Mouse (Mus musculus): ENCODE measurements around the gene Dhx37. TPM values are rescaled to one million over a fixed set of nuclear protein-coding genes. Genes with fewer than 3 reads are reported as not detected.
A peak's percentile ranks its signal among the peaks of the same experiment; 100 is the strongest.

Gene Dhx37
- 10 to 100 TPM; 11.2 to 11.7 TPM for total RNA-seq (2021)

DNA sequence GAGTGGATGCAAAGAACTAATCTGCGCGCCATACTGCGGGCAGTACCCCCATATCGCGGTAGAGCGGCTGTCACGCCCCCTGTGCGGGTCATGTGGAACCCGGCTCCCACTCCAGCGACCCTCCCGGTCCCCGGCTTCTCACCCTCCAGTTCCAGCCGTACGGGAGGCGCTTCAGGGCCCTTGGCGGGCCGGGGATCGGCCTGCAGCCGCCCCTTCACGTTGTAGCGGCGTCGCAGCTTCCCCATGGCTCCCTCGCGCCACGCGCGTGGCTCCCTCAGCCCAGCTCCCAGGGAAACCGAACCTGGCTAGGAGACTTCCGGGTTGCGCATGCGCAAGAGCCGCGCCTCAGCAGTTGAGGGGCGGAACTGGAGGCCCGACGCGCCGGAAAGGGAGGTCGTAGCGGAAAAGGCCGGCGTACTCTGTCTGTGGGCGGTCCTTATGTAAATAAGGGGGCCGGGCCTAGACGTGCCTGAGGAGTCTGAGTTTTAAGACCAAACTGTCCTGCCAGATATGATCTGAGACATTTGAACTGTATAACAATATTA is at the start of gene Dhx37:
Dhx37 (minus strand) TSS at position 329 of the 545 bp plus-strand sequence.
- intact Hi-C loops (cut with DNase I) = no loop called here
- peak; percentile 91 for DNase-seq (ENCODE audit: low spot score in 2 of 2)

DNA sequence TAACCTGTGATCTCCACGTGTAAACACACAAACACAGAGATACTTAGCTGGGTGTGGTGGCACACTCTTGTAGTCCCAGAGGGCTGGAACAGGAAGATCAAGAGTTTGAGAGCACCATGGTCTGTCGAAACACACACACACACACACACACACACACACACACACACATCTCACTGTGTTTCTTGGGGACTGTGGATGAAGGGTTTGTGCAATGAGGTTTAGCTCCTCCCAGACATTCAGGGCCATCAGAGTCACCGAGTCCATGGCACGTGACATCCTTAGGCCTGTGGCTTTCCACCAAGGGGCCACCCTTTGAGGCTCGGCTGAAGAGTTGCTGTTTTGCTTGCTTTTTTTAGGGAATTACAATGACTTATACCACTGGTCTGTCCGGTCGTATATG is 48.6 kb upstream of the Dhx37 start:
- no peak for DNase-seq (ENCODE audit: low spot score in 2 of 2)
- intact Hi-C loops (cut with DNase I) = no loop called here

DNA sequence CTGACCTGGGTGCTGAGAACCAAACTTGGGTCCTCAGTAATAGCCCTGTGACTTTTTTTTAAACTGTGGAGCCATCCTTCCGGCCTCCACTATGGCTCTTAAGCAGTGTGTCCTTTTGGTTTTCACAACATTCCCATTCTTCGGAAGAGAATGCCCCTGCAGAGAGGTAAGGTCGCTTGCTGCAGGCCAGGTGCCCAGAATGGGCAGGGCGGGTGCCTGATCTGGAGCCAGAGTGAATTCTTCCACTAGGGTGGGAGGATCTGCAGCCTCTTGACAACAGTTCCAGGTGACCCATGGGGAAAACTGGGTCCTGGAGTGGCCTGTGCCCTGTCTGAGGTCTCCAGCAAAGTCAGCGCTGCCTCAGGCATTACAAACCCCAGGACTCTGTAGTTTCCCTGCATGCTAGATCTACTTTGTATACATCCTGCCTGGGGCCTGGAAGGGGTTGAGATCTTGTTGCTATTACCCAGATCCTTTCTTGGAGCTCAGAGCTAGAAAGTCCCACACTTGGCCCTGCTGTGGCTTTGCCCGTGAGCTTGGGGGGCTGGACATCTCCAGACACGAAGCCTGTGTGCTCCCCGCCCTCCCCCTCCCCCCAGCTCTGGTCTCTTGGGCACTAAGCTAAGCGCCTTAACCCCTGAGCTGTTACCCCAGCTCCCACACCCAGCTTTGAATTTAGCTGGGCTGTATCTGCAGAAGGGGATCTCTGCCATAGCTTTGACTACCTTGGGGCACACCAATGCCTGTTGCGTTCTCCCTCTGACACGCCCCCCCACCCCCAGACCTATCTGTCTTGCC is 46.7 kb upstream of the Dhx37 start:
- no peak for DNase-seq (ENCODE audit: low spot score in 2 of 2)
- intact Hi-C loops (cut with DNase I) = no loop called here

DNA sequence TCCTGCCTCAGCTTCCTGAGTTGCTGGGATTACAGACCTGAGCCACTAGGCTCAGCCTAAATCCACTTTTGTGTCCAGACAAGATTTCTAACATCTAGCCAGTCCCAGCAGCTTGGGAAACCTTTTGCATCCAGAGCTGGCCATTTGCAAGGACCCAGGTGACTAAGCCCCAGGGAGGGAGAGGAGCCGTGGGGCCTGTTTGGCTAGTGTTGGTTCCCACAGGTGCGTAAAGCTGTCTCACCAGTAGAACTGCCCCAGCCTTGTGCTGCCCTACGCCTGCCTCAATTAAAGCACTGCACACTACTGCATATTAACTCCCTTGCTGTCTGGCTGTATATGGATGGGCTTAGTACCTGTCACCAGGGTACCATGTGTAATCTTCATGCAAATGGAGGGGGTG is 45.5 kb upstream of the Dhx37 start:
- intact Hi-C loops (cut with DNase I) = no loop called here
- DNase-seq (ENCODE audit: low spot score in 2 of 2) = no peak

DNA sequence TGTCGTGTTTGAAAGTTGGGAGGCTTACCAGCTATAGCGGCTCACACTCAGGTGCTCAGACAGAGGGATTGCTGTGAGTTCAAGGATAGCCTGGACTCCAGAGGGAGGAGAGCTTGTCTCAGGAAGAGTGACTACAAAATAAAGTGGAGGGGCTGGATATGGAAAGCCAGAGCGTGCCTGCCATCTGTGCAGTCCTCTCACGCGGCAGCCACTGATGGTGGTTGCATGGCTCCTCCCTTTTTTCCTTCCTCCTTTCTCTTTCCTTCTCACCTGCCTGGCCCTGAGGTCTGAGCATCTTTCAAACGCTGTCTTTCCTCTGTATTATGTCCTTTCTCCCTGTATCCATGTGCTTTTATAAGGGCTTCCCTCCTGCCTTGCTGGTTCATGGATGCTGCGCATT is 44.1 kb upstream of the Dhx37 start:
- DNase-seq (ENCODE audit: low spot score in 2 of 2) = no peak
- intact Hi-C loops (cut with DNase I) = no loop called here

DNA sequence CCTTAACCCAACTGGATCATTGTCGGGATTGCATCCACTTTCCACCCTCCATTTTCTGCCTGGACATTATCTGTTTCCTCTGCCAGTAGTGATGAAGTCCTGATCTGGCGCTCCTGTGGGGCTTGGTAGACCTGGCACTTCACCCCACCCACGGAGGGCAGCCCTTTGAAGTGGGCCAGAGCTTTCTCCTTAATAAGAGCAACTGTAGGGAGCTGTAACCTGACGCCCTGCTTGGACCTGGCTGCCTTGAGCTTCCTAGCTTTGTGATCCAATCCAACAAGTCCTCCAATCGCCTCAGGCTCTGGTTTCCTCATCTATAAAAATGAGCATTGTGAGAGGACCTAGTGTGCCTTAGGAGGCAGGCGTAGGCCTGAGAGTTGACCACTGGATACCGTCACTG is 43.6 kb upstream of the Dhx37 start:
- intact Hi-C loops (cut with DNase I) = no loop called here
- no peak for DNase-seq (ENCODE audit: low spot score in 2 of 2)

DNA sequence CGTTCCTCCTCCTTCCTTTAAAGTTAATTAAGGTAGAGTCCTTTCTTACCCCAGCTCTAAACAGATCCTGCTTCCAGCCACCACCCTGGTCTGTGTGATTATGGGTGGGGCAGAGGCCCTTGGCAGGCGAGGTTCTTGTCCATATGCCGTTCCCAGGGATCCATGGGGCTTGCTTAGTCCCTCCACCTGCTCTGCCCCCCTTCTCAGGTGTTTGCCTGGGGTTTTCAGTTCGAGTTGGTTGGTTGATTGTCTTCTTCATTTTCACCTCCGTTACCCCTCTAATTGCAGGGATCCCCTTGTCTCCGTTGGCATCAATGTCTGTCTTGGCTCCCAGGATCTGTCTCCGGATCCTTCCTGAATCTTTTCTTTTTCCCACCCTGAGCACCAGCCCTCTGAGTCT is 42.9 kb upstream of the Dhx37 start:
- no peak for DNase-seq (ENCODE audit: low spot score in 2 of 2)
- intact Hi-C loops (cut with DNase I) = no loop called here

DNA sequence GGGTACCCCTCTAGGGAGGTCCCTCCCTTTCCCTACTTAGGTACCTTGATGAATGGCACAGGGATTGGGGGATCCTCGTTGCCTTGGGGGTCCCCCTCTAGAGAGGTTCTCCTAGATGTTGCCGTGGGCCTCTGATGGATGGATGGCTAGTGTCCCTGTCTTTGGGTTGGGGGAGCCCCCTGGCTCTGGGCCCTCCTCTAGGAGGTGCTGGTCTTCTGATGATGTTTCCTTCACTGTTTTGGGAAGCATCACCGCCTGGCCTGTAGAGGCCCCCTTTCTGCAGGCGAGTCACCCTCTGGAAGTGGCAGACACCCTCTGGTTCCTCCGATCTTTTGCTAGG is 42.3 kb upstream of the Dhx37 start:
- DNase-seq (ENCODE audit: low spot score in 2 of 2) = peak; percentile 41 to 46
- intact Hi-C loops (cut with DNase I) = no loop called here

DNA sequence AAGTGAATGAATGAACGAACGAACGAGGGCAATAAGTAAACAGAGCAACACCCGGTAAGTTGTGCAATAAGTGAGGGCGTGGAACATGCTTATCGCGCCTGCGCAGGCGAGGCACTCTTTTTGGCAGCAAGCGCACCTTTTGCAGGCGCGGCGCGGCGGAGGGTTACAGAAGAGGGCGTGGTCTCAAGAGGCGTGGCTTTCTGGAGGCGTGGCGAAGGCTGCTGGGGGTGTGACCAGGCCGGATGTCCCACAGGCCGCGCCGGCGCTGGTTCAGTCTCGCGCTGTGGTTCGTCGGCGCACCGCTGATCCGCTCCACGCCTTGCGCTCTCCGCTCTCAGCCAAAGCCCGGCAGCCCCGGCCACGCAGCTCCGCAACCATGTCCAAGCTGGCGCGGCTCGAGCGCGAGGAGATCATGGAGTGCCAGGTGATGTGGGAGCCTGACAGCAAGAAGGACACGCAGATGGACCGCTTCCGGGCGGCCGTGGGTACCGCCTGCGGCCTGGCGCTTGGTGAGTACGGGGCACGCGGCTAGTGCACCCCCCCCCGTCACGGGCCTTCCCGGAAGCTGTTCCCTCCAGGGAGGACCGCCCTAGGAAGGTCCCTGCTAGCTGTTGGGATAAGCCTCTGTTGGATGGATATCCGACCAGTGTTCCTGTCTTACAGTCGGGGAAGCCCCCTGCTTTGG is 41.8 kb upstream of the Dhx37 start, which contains the start of gene Aacs:
Aacs (plus strand) TSS at position 214 of the 685 bp plus-strand sequence.
- intact Hi-C loops (cut with DNase I) = loop anchor here (1.0 kb wide), 1 partner anchor 10 kb away; no protein-coding TSS in a partner anchor
- DNase-seq (ENCODE audit: low spot score in 2 of 2) = peak; percentile 98

DNA sequence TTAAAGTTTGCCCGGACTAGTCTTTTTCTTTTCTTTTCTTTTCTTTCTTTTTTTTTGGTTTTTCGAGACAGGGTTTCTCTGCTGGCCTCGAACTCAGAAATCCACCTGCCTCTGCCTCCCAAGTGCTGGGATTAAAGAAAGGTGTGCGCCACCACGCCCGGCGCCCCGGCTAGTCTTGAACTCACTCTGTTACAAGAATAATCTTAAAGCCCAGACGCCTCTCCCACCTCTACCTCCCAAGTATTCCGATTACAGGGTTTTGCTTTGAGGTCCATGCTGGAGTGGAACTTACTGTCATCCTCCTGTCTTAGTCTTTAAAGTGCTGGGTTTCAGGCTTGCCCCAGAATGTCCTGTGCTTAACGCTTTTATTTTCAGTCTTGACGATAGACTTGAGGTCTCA is 41.1 kb upstream of the Dhx37 start:
- intact Hi-C loops (cut with DNase I) = loop anchor here (1.0 kb wide), 1 partner anchor 10 kb away; no protein-coding TSS in a partner anchor
- DNase-seq (ENCODE audit: low spot score in 2 of 2) = no peak

DNA sequence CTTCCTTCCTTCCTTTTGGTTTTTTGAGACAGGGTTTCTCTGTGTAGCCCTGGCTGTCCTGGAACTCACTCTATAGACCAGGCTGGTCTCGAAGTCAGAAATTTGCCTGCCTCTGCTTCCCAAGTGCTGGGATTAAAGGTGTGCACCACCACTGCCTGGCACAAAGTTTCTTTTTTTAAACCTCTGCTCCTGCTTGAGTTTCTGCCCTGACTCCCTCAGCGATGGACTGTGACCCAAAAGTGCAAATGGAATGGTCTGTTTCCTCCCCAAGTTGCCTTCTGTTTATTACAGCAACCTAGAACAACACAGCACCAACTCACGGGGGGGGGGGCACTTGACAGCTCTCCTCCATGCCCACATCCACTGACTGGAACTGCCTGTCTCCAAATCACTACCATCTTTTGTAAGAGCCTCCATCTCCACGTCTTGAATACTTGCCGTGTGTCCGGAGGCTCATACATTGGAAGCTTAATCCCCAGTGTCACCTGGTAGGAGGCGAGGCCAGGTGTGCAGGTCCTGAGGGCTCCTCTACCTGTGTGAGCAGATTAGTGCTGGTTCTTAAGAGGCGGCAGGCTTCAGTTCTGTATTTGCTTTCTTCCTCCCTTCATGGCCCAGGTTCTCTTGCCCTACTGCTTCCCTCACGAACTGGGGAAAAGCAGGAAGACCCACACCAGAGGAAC is 39.0 kb upstream of the Dhx37 start:
- no peak for DNase-seq (ENCODE audit: low spot score in 2 of 2)
- intact Hi-C loops (cut with DNase I) = no loop called here

DNA sequence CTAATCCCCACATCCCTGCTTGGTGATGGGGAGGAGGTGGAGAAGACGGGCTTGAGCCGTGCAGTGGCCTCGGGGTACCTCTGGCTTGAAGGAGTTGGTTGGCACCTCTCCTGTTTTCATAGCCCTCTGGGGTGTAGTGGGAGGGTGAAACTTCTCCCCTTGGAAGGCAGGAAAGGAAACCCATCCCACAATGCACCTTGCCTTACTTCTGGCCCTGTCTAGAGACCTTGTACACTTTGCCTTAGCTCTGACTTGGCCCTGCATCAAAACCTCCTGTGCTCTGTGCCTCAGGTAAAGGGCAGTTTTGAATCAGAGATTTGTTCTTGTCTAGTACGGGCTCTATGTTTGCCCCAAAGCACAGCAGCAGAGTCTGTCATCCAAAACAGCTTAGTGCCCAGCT is 36.8 kb upstream of the Dhx37 start:
- no peak for DNase-seq (ENCODE audit: low spot score in 2 of 2)
- intact Hi-C loops (cut with DNase I) = no loop called here

DNA sequence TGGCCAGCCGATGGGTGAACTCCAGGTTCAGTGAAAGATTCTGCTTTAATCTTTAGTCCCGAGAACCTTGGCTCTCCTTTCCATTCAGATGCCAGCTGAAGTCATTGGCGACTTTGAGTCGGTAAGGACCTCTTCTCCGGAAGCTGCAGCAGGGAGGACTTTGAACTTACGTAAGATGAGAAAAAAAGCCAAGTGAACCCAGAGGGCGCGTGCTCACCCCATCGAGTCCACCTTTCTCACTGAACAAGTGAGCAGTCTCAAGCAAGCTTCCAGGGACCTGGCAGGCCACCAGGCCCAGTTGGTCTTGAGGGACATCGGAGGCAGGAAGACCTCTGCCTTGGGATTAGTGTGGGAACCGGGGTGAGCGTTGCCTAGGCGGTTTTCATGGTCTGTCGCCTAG is 33.3 kb upstream of the Dhx37 start:
- DNase-seq (ENCODE audit: low spot score in 2 of 2) = no peak
- intact Hi-C loops (cut with DNase I) = no loop called here

DNA sequence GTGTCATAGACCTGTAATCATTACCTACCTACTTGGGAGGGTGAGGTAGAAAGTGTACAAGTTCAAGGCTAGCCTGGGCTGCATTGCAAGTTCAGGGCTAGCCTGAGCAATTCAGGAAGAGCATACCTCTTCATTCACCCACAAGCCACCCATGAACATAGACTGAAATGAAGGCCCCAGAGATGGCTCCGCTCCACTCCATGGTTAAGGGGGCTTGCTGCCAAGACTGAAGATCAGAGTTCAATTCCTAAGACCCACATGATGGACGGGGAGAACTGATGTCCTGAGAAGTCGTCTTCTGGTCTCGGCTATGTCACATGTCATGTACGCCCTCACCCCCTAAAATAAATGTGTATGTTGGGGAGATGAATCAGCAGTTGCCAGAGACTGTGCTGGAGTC is 32.6 kb upstream of the Dhx37 start:
- no peak for DNase-seq (ENCODE audit: low spot score in 2 of 2)
- intact Hi-C loops (cut with DNase I) = no loop called here

DNA sequence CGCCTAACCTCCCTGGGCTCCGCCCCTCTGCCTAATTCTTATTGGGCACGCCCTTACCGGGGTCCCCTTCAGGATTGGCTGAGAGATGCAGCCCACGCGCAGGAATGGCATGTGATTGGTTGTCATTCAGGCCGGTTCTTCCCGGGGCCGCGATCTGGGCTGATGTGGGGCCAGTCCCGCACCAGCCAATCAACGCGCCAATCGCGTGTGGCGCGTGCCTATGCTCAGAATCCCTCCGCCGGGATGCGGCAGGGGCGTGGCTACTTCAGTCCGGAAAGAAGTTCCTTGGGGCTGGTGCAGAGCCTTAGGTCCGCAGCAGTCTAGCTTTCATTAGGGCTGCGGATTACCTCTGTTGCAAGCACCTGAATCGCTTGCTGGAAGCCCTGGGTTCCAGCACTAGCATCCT is 31.8 kb upstream of the Dhx37 start:
- DNase-seq (ENCODE audit: low spot score in 2 of 2) = peak; percentile 96 to 97
- intact Hi-C loops (cut with DNase I) = loop anchor here (1.0 kb wide), 1 partner anchor 10 kb away; the partner anchor contains the start of gene Aacs

DNA sequence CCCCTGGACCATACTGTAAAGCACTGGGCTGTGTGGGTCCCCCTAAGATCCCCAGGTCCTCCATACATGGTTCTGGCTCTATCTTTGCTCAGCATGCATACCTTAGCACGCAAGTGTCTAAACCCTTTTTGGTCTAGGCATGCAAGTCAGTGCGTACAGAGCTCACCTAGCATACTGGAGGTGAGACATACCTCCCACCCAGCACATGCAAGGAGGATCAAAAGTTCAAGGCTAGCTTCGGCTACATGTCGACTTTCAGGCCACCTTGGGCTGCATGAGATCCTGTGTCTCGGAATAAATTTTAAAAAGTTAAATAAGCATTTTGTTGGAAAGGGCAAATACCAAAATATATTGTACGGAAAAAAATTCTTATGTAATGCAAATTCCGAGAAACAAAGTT is 31.3 kb upstream of the Dhx37 start:
- intact Hi-C loops (cut with DNase I) = loop anchor here (1.0 kb wide), 1 partner anchor 10 kb away; the partner anchor contains the start of gene Aacs
- no peak for DNase-seq (ENCODE audit: low spot score in 2 of 2)

DNA sequence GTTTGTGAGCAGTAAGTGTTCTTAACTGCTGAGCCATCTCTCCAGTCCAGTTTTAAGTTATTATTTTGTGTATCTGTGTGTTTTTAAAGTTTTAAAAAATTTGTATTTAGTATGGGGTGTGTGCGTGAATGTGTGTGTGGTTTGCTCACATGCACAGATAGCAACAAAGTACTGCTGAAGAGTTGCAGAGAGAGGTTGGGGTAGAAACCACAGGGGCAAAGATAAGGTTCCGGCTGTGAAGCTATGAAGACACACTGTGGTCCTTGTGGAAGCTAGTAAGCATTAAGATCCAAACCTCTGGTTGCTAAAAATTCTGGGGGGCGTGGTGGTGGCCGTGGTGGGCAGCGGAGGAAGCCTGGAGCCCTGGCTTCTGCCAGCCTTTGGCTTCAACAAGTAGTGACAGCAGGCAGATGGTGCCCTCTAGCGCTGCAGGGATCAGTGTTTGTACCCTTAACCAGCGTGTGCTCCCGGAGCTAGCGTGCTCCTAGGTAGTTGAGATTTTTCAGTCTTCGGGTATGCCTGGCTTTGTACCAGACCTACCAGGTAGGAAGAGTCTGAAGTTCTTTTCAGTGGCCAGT is 28.0 kb upstream of the Dhx37 start:
- intact Hi-C loops (cut with DNase I) = loop anchor here (5.0 kb wide), 1 partner anchor 80 kb away; no protein-coding TSS in a partner anchor
- DNase-seq (ENCODE audit: low spot score in 2 of 2) = no peak

DNA sequence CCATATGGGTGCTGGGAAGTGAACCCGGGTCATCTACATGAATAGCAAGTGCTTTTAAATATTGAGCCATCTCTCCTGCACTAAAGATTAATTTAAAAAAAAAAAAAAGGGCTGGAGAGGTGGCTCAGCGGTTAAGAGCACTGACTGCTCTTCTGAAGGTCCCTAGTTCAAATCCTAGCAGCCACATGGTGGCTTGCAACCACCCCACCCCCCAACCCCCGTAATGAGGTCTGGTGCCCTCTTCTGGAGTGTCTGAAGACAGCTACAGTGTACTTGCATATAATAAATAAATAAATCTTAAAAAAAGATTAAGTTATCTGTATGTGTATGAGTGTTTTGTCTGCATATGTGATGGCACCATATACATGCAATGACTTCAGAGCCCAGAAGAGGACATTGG is 26.7 kb upstream of the Dhx37 start:
- DNase-seq (ENCODE audit: low spot score in 2 of 2) = no peak
- intact Hi-C loops (cut with DNase I) = loop anchor here (5.0 kb wide), 1 partner anchor 78 kb away; no protein-coding TSS in a partner anchor

DNA sequence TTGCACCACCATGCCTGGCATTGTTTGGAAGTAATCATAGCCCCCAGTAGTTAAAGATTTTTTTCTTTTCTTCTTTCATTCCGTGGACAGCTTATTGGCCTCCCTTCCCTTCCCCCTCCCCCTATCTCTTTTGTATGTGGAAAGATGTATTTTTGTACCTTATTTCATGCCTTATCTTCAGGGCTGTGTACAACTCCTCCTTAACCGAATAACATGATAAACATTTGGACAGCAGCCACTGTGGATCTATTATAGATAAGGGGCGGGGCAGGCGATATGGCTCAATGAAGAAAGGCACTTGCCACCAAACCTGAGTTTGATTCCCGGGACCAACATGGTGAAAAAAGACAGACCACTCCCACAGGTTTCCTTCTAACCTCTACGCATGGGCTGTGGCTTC is 23.6 kb upstream of the Dhx37 start:
- intact Hi-C loops (cut with DNase I) = no loop called here

DNA sequence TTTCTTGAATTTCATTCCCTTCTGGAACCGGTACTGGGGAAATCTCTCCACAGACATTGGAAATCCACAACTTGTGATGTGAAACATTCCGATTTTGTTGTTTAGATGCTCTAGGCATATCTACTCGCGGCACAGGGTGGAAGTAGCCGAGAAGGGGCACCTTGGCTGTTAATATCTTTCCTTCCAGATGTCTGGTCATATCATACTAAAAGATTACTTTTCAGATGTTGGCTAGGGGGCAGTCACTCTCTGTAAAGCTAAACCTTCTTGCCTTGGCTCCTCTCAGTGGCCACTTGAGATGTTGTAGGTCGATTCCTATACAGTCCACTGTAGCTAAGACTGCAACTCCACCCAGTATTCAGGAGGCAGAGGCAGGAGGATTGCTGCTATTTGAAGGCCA is 22.2 kb upstream of the Dhx37 start:
- no peak for DNase-seq (ENCODE audit: low spot score in 2 of 2)
- intact Hi-C loops (cut with DNase I) = no loop called here

More for the DNA sequence above, 23.6 kb upstream of the Dhx37 start:
- no peak for DNase-seq (ENCODE audit: low spot score in 2 of 2)

Data from left cerebral cortex, postnatal 36 days (tissue).